Mouse (Mus musculus) lung, embryonic 14.5 days (tissue): ENCODE data around the gene Gm17359. TPM values are rescaled to one million over a fixed set of nuclear protein-coding genes. Genes with fewer than 3 reads are reported as not detected.
A peak's percentile ranks its signal among the peaks of the same experiment; 100 is the strongest.

Experiments
- ATAC-seq: fragments of 200-750 bp; cut with Nextera tagmentation; 2 replicates; pipeline ENCODE4 v1.8.0; 2017; ENCODE audit warnings: mild to moderate bottlenecking, moderate TSS enrichment, moderate library complexity; ENCODE audit not compliant: insufficient read depth
- DNase-seq: peaks from one replicate; pipeline ENCODE4 v3.0.0-alpha.2; 2015
- H3K27ac ChIP-seq: fragments of 300-500 bp; sonication (generic); 2 replicates; pipeline ENCODE4 v1.5.1; 2014; ENCODE audit warnings: low read depth, mild to moderate bottlenecking, moderate library complexity
- H3K27me3 ChIP-seq: fragments of 300-500 bp; sonication (generic); 2 replicates; pipeline ENCODE4 v1.6.1; 2014; ENCODE audit warnings: low read length, control low read depth; ENCODE audit not compliant: insufficient read depth
- H3K36me3 ChIP-seq: fragments of 300-500 bp; sonication (generic); 2 replicates; pipeline ENCODE4 v1.6.1; 2014; ENCODE audit warnings: control low read depth; ENCODE audit not compliant: insufficient read depth
- H3K4me1 ChIP-seq: fragments of 300-500 bp; sonication (generic); 2 replicates; pipeline ENCODE4 v1.6.1; 2014; ENCODE audit warnings: antibody characterized with exemption, control low read depth; ENCODE audit not compliant: insufficient read depth
- H3K4me2 ChIP-seq: fragments of 300-500 bp; sonication (generic); 2 replicates; pipeline ENCODE4 v1.6.1; 2014; ENCODE audit warnings: mild to moderate bottlenecking
- H3K4me3 ChIP-seq: fragments of 300-500 bp; sonication (generic); 2 replicates; pipeline ENCODE4 v1.5.1; 2014; ENCODE audit warnings: low read depth, low read length
- H3K9ac ChIP-seq: fragments of 300-500 bp; sonication (generic); 2 replicates; pipeline ENCODE4 v1.6.1; 2014
- H3K9me3 ChIP-seq: fragments of 300-500 bp; sonication (generic); 2 replicates; pipeline ENCODE4 v1.6.1; 2016; ENCODE audit warnings: low read depth, low read length, control low read depth
- CTCF ChIP-seq: IDR thresholded peaks from 2 replicates; pipeline ENCODE4 v1.5.1; 2016; ENCODE audit warnings: antibody characterized with exemption, low read depth
- WGBS: fragments of 180-500 bp; shearing (Covaris S2); extraction: QIAGEN DNeasy Blood & Tissue Kit; methylation state at CpG from one replicate; pipeline ENCODE4 v1.1.7; 2014; 5-methylcytosine and 5-hydroxymethylcytosine counted together
- polyA plus RNA-seq: library from polyadenylated mRNA; unstranded; fragments of >200 nt; fragmentation: Nextera tagmentation; extraction: Ambion mirVana; gene quantifications from 2 replicates; pipeline ENCODE4 v1.2.1, GENCODE M21; 2014

Gm17359 gene
- polyA plus RNA-seq, 1 experiment from 2014 or later = not detected

DNA sequence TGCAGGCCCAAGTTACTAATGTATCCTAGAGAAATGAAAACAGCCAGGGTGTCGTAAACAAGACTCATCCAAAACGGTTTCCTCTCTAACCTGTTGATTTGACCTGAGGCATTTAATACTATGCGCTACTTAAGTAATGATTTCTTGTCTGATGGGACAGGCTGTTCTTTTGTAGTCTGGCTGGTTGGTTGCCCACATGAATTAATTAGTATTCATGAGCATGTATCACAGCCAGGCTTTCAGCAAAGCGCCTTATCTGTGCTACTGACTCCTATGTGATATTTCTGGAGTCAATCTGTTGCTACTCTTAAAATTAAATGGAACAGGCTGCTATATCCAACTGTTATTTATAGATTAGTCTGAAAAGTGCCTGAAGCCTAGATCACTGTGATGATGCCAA is 138.4 kb downstream of the Gm17359 start:
- DNase-seq = no peak
- Histone ChIP-seq H3K27me3 (no peaks in the 10 kb centered on the region), H3K4me1 (no peaks in the 10 kb centered on the region), H3K4me2 (no peak overlapping the region), H3K27ac (no peak overlapping the region), H3K4me3 (no peak overlapping the region), H3K36me3 (peaks cover 33% of the 10 kb centered on the region), H3K9ac (no peak overlapping the region), H3K9me3 (no peaks in the 10 kb centered on the region)
- TF ChIP-seq CTCF = no peak
- ATAC-seq = no peak
- WGBS = 77% methylated on average over 4 of the region's 4 CpGs

GRCm38 (mm10) chr3:79475980-79476379 is 139.5 kb downstream of the Gm17359 start:
- Histone ChIP-seq H3K4me3 (no peak overlapping the region), H3K4me2 (no peak overlapping the region), H3K9me3 (no peaks in the 10 kb centered on the region), H3K9ac (no peak overlapping the region), H3K27ac (no peak overlapping the region), H3K27me3 (no peaks in the 10 kb centered on the region), H3K36me3 (peaks cover 43% of the 10 kb centered on the region), H3K4me1 (no peaks in the 10 kb centered on the region)
- DNase-seq = no peak
- no peak for TF ChIP-seq CTCF
- WGBS = 83% methylated on average over 2 of the region's 2 CpGs
- no peak for ATAC-seq

DNA sequence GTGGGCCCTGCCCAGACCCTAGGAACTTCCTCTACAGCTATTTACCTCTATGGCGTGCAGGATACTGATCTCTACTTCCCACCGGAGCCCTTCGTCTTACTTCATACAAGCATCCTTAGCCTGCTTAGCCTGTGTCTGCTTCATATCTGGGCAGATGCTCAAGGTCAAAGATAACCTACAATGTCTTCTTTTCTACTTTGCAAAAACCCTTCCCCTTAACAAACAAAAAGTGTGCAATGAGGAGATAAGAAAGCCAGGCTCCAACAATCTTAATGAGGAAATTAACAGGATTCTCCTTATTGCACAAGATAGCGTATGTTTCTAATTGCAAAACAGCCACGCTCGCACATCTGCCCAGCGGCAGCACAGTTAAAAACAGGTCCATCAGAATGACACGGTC is 141.9 kb downstream of the Gm17359 start:
- H3K36me3 ChIP-seq = peaks cover 45% of the 10 kb centered on the region
- ATAC-seq (no peak), DNase-seq (no peak)
- H3K27ac ChIP-seq = no peak overlapping the region
- H3K9ac ChIP-seq = no peak overlapping the region
- H3K4me3 ChIP-seq = no peak overlapping the region
- H3K4me1 ChIP-seq = no peaks in the 10 kb centered on the region
- no peaks in the 10 kb centered on the region for H3K9me3 ChIP-seq
- 89% methylated on average over 8 of the region's 8 CpGs for WGBS
- TF ChIP-seq CTCF = no peak
- H3K4me2 ChIP-seq = no peak overlapping the region
- no peaks in the 10 kb centered on the region for H3K27me3 ChIP-seq

DNA sequence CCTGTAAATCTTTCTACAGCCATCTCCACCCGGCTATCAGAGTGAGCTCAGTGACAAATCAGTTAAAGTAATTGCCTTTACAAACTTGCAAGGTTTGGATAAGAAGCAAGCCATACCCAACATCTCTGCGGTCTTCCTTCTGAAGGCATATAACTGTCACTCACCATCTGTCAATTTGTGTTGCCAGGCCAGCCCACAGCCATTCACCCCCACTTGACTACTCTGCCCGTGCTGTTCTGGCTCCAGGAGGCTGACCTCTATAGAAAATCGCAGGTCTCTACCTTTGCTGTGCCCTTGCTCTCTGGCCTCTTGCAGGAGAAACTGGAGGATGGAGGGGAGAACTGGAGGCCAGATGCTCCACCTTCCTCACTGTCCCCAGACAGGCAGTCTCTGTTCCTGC is 142.4 kb downstream of the Gm17359 start:
- TF ChIP-seq CTCF = no peak
- H3K4me2 ChIP-seq = no peak overlapping the region
- H3K27me3 ChIP-seq = no peaks in the 10 kb centered on the region
- H3K9ac ChIP-seq = no peak overlapping the region
- H3K27ac ChIP-seq = no peak overlapping the region
- H3K4me1 ChIP-seq = no peaks in the 10 kb centered on the region
- H3K4me3 ChIP-seq = no peak overlapping the region
- peaks cover 45% of the 10 kb centered on the region for H3K36me3 ChIP-seq
- no peak for DNase-seq
- H3K9me3 ChIP-seq = no peaks in the 10 kb centered on the region
- 77% methylated on average over 4 of the region's 4 CpGs for WGBS
- no peak for ATAC-seq

DNA sequence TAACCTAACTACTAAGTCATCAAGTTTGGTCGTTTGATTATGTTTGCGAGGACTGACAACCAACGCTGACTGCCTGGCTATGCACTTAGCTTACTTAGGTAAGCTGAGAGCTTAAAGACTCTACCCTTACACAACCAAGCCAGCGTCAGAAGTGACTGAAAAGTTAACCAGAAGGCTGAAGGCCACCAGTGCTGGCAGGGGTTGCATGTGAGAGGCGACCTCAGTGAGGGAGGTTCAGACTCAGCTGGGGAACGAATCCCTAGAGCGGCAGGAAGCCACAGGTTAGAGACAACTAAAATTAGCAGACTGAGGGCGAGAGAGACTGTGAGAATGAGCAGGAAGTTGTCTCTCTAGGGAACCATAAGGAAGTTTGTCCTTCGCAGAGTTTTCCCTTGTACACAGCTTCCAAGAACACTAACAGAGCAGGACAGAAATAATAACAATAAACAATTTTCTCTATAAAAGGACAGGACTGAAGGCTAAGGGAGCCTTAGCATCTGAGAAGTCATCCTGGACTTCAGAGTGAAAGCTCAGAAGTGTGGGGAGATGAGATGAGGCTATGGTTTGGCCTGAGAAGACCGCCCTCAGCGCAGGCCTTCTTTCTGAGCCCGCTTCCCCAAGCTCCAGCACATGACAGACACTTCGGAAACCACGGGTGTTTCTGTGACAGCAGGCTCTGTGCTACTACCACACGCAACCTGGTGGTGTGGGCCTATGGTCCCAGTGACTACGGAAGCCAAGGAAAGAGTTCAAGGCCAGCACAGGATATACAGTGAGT is 148.0 kb downstream of the Gm17359 start:
- Histone ChIP-seq H3K4me2 (no peak overlapping the region), H3K9ac (no peak overlapping the region), H3K9me3 (no peaks in the 10 kb centered on the region), H3K27ac (no peak overlapping the region; the same call in 1 of the 2 replicates), H3K27me3 (no peaks in the 10 kb centered on the region), H3K4me1 (no peaks in the 10 kb centered on the region), H3K36me3 (peaks cover 48% of the 10 kb centered on the region), H3K4me3 (no peak overlapping the region)
- no peak for ATAC-seq
- WGBS = 80% methylated on average over 16 of the region's 16 CpGs
- peak; percentile 22 for DNase-seq
- TF ChIP-seq CTCF = no peak

- 96% methylated on average over 7 of the region's 7 CpGs for WGBS
- Histone ChIP-seq H3K4me1 (no peaks in the 10 kb centered on the region), H3K36me3 (peaks cover 53% of the 10 kb centered on the region), H3K27ac (no peak overlapping the region), H3K4me3 (no peak overlapping the region), H3K9me3 (no peaks in the 10 kb centered on the region), H3K4me2 (no peak overlapping the region), H3K27me3 (no peaks in the 10 kb centered on the region), H3K9ac (no peak overlapping the region)
- no peak for DNase-seq
- no peak for TF ChIP-seq CTCF
- no peak for ATAC-seq
Measured at GRCm38 (mm10) chr3:79488025-79488424, 151.6 kb downstream of the Gm17359 start.

DNA sequence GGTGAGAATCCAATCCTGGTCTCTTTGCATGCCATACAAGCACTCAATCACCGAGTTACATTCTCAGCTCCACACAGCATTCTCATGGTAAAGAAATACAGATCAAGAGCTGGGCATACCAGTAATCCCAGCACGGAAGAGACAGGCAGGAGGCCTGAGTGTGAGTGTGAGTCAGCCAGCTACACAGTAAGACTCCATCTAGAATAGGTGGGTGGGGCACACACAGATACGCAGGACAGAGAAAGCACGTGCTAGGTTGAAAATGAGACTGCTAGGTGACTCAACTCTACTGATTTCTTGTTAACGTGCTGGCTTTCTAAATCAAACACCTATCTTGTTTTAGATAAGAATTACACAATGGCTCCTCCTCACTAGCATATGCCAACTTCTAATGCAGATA is 153.6 kb downstream of the Gm17359 start:
- H3K4me2 ChIP-seq = no peak overlapping the region
- no peak overlapping the region for H3K27ac ChIP-seq
- H3K9me3 ChIP-seq = no peaks in the 10 kb centered on the region
- H3K4me3 ChIP-seq = no peak overlapping the region
- no peak for TF ChIP-seq CTCF
- H3K36me3 ChIP-seq = peaks cover 60% of the 10 kb centered on the region
- WGBS = 84% methylated on average over 5 of the region's 5 CpGs
- H3K27me3 ChIP-seq = no peaks in the 10 kb centered on the region
- DNase-seq (no peak), ATAC-seq (no peak)
- no peak overlapping the region for H3K9ac ChIP-seq
- no peaks in the 10 kb centered on the region for H3K4me1 ChIP-seq
